Mouse (Mus musculus) cerebellum, adult 9-11 months (tissue): ENCODE results near the gene Impdh2.

ENCODE experiments used
- DNase-seq: peaks from one replicate; pipeline ENCODE4 v3.0.0; 2022

Gene Impdh2

DNA sequence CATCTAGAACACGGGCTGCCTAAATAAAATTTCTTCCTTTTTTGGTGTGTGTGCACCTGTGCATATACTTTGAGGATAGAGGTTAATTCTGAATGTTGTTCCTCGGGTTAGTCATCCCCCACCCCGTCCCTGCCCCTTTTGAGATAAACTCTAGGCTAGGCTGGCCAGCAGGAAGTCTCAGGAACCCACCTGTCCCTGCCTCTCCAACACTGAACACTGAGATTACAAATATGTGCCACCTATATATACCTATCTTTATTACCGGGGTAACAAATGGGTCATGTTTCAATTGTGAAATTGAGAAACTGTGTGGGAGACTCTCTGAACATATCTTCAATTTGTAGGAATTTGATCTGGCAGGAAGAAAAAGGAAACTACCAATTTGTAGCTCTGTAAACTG is 48.8 kb downstream of the Impdh2 start:
- no peak for DNase-seq

DNA sequence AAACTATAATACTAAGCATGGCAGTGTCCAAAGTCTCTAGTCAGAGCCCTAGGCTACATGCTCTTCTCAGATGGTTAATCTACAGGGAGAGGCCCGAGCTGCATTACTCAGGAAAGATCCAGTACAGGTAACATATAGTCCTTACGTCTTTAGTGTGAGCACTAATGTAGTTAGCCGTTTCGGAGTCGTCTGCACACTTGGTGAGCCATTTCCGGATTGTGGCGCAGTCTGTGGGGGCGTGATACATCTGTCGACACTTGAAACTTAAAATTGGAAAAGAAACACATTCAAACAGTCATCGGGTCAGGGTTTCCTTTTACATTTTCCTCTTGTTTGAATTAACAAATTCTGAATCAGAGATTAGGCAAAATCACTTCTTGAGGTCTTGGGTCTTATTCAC is 51.4 kb downstream of the Impdh2 start:
- no peak for DNase-seq
